Comparison of ENCODE assay signal across 14 mouse cellular contexts in genomic region chr2:18686826-18687519, GRCm38 (mm10). TPM values are rescaled to one million over a fixed set of nuclear protein-coding genes. Genes with fewer than 3 reads are reported as not detected.
"Had no signal": no experiment of that assay in that cellular context is flagged by ENCODE, and none has a peak within 500 bp of the region (broad histone marks: within the 10 kb centered on the region; RNA-seq: fewer than 3 reads in every experiment).

No protein-coding gene starts in this region.

- H3K9me3 ChIP-seq: liver, embryonic 15.5 days had no signal

- H3K4me2 ChIP-seq: liver, embryonic 11.5 days; liver, embryonic 15.5 days had no signal

- ATAC-seq: lung, postnatal 0 days; midbrain, embryonic 16.5 days had no signal

- H3K27ac ChIP-seq: kidney, postnatal 0 days; liver, embryonic 15.5 days; stomach, postnatal 0 days had no signal

- H3K4me3 ChIP-seq: liver, embryonic 15.5 days had no signal

- H3K9ac ChIP-seq: liver, embryonic 15.5 days had no signal

- DNase-seq: kidney, adult 9 months; kidney, postnatal 36 days; layer of hippocampus, adult 9-11 months; layer of hippocampus, postnatal 36 days; lung, adult 2 months; lung, postnatal 36 days had no signal

RNA-seq across cellular contexts. Expression of gene Spag6, which starts 6.9 kb away (rescaled TPM):
- total RNA-seq: megakaryocyte progenitor cell, adult 5-6 weeks; neutrophil, adult 5-6 weeks had no signal
- polyA plus RNA-seq: liver, embryonic 11.5 days; liver, embryonic 15.5 days had no signal
